Mouse (Mus musculus) brain, embryonic 14.5 days (tissue): ENCODE data around the gene Gstm3. TPM values are rescaled to one million over a fixed set of nuclear protein-coding genes. Genes with fewer than 3 reads are reported as not detected.
"Not testable (repeated sequence)": the region's sequence is repeated elsewhere in the genome, so short reads cannot be mapped to it uniquely, and the experiment has no call there.

Experiments
- DNase-seq: peaks from one replicate; pipeline ENCODE4 v3.0.0-alpha.2; 2011; ENCODE audit warnings: low read depth
- CTCF ChIP-seq: fragments of 200-500 bp; IDR thresholded peaks from 2 replicates; pipeline ENCODE4 v1.5.1; 2012; ENCODE audit warnings: inconsistent platforms, mild to moderate bottlenecking, moderate library complexity, borderline replicate concordance; ENCODE audit not compliant: insufficient read depth, insufficient read length; ENCODE audit errors: extremely low read depth
- POLR2A ChIP-seq: fragments of 200-500 bp; IDR thresholded peaks from 2 replicates; pipeline ENCODE4 v1.6.1; 2012; ENCODE audit warnings: mild to moderate bottlenecking, inconsistent platforms, borderline replicate concordance; ENCODE audit not compliant: poor library complexity, insufficient read depth, insufficient read length, severe bottlenecking; ENCODE audit errors: extremely low read depth
- polyA plus RNA-seq: library from polyadenylated mRNA; depleted of rRNA; stranded (reverse); fragments of >200 nt; gene quantifications from 2 replicates; pipeline ENCODE4 v1.2.3, GENCODE M21; 2012; rRNA removed

Gstm3 gene
- polyA plus RNA-seq = 0.06 TPM in 1 of 2 replicates, not detected in the other

DNA sequence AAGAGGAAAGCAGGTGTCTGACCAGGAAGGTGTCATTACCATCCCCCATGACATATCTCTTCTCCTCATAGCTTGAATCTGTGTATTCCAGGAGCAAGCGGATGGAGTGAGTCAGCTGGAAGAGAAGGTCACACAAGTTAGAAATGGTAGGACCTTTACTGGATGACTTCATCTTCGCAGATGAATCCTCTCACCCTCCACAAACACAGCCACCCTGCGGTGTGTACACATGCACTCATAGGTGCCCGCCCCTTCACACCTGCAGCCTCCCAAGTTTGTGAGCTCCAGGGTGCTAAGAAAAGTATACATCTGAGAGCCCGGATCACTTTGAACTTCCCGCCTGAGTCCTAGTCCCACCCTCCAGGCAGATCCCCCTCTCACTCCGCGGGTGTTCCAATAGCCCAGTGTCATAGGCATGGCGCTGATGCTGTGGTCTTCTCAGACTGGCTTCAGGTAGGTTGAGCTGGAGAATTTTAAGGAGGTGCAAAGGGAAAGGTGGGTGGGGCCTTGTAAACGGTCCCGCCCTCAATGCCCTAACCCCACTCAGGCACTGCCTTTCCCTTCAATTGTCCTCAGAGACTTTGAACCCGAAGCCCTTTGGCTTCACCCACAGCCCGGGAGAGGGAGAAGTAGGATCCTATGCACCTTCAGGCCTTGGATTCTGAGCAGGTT, at the start of gene Gstm3:
Gene Gstm3, minus strand, starts transcription at position 560 of the 672 bp plus-strand sequence.
- DNase-seq = no peak
- no peak for TF ChIP-seq CTCF
- TF ChIP-seq POLR2A = no peak

DNA sequence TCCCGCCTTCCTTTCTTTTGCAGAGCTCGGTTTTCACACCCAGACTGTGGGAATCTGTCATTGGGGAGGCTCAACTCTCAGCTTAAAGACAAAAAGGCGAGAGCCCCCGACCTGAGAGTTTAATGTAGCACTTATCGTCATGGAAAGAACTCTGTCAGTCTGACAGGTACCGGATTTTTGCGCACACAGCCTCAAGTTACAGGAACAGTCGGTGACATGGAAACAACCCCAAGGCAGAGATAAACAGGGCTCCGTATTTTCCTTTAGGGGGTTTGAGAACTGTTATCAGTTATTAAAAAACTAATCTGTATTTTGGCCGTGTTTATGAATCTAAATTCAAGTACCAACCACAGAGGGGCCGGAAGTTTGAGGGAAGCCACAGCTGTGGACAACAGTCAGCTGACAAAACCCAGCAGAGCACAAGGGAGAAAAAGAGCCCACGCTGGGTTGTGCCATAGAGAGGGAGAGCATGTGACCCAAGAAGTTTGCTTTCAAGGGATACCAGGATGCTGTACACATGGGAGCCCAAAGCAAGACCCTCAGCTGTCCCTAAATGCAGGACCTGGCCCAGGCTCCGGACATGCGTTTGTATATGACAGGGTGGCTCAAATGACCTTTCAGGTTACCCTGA, 49.2 kb upstream of the Gstm3 start:
- TF ChIP-seq CTCF (no peak), POLR2A (no peak)
- peak; percentile 9 for DNase-seq

DNA sequence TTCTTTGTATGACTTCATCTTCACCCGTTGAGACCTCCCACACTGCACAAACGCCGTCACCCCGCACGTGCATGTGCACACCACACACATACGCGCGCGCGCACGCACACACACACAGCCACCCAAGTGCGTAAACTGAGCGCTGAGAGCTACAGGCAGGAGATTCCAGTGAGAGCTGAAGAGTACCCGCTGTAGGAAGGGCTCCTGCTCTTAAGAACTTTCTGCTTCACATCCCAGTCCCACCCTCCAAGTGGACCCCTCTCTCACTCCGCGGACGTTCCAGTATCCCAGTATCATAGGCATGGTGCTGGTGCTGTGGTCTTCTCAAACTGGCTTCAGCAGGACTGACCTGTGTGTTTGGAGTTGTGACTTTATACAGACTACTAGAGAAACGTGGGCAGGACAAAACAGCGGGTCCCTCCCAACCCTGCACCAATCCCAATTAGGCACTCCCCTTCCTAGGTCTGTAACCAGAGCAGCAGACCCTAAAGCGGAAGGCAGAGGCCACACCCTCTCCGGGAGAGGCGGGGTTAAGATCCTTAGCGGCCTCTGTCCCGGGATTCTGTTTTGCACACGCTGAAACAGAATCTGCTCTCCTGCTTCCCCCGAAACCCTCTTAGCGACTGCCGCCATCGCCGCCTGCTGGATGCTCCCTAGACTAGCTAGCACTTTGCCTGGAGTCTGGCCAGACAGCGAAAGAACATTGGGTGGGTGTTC, 48.5 kb upstream of the Gstm3 start, which contains the start of gene Gstm1:
Gene Gstm1, minus strand, starts transcription at position 501 of the 717 bp plus-strand sequence.
- TF ChIP-seq CTCF = peak; percentile 93
- TF ChIP-seq POLR2A = no peak
- DNase-seq = peak; percentile 97

DNA sequence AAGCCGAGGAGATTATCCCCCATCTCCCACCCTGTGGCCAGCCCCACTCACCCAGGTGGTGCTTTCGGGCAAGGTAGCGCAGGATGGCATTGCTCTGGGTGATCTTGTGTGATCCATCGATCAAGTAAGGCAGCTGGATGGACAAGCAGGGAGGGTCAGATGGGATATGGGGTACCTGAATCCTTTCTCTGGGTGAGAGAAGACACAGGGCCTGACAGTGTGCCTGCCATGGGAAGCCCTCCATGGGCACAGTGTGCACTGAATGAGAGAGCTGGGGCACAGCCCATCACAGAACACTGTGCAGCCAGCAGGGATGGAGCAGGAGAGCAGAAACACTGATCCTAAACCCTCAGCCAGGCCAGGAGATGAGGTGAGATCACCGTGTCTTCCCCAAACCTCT, 47.4 kb upstream of the Gstm3 start:
- not testable (repeated sequence) for DNase-seq

DNA sequence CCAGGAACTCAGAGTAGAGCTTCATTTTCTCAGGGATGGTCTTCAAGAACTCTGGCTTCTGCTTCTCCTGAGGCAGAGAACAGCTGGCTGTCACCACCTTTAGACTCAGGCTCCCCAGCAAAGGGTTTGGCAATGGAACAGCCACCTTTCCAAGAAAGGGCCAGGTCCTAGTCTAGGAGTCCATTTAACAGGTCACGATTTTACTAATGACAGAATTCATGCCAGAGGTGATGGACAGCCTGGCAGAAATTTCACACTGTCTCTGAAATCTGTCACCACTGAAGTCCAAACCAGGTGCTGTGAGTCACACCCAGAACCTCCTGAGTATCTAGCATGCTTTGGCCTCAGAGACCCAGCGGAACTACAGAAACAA, 45.9 kb upstream of the Gstm3 start:
- DNase-seq = no peak
- TF ChIP-seq CTCF (no peak), POLR2A (no peak)

DNA sequence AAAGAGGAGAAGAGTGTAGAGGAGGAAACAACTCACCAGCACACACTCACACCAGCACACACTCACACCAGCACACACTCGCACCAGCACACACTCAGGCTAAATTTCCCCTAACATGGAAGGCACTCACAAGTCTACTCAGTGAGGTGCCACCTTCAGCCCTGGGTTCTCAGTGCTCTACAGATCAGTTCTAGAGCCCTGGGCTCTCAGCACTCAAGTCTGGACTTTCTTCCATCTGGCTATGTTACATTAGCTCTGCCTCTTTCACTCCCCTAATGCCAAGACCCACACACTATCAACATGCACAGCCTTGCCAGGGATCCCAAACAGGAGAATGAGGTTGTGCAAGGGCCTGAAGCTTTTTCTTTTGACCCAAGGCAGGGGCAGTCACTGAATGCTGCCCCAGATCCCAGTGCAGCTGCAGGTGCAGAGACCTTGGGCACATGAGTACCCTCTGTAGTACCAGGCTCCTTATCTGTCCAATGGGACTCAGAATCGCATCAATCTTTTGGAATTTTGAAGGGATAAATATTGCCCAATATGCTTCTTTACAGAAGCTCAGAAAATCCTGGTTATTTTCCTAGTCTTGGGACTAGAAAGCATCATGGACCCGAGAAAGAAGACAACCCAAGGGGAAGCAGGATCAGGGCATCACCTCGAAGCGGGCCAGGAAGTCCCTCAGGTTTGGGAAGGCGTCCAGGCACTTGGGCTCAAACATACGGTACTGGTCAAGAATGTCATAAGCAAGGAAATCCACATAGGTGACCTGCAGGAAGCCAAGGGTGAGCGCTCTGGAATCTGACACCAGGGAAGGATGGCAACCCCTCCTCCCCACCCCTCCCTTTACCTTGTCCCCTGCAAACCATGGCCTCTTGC, 45.3 kb upstream of the Gstm3 start:
- no peak for DNase-seq
- TF ChIP-seq POLR2A (no peak), CTCF (no peak)

DNA sequence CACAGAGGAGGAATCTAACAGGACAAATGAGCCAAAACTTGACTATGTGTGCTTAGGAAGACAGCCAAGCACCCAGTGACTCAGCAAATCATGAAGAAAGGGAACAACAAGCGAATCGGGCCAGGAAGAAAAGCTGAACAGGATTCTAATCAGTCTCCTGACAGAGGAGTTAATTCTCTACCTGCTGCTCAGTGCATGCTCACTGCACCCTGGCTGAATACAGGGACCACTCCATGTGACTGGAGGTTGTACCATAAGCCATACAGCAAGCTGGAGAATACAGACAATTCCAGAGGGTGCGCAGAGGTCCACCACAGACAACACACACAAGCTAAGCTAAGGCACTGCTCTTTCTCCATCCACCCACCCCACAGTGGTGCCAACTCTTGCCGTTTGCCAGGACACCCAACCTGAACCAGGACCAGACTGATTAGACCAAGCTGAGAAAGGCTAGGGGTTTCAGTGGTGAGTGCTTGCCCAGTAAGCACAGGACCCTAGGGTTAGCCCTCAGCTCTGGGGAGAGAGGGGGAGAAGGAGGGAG, 44.3 kb upstream of the Gstm3 start:
- TF ChIP-seq POLR2A (no peak), CTCF (no peak)
- peak; percentile 43 for DNase-seq

DNA sequence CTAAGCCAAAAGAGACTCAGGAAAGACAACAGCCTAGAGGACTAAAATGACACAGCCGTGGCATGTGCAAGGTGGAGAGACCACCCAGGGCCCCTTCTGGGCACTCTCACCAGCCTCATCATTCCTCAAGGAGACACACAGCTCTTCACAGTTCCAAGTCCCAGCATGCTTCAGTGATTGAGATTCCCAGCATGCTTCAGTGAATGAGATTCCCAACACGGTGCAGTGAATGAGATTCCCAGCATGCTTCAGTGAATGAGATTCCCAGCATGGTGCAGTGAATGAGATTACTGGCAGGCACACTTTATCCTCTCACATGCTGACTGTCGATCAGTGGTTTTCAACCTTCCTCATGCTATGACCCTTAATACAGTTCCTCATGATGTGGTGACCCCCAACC, 42.5 kb upstream of the Gstm3 start:
- TF ChIP-seq POLR2A = no peak
- no peak for TF ChIP-seq CTCF

DNA sequence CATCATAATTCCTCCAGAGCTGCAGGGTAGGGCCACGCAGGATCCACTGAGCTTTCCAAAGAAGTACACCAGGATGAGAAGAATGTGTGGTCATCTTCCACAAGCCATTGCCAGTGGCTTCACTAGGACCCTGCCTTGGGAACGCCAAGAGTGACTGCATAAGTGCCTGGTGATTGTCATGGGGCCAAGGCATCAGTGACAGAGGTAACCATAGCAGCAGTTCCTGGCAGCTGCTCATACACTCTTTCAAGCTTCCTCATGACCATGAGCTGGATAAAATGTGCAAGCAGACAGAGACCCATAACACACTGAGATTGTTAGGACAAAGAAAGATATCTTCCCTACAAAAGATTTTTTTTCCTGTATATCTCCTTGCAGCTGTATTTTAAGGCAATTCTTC, 41.2 kb upstream of the Gstm3 start:
- TF ChIP-seq CTCF (no peak), POLR2A (no peak)
- peak; percentile 70 for DNase-seq

More for the DNA sequence above, 42.5 kb upstream of the Gstm3 start:
- peak; percentile 84 for DNase-seq

DNA sequence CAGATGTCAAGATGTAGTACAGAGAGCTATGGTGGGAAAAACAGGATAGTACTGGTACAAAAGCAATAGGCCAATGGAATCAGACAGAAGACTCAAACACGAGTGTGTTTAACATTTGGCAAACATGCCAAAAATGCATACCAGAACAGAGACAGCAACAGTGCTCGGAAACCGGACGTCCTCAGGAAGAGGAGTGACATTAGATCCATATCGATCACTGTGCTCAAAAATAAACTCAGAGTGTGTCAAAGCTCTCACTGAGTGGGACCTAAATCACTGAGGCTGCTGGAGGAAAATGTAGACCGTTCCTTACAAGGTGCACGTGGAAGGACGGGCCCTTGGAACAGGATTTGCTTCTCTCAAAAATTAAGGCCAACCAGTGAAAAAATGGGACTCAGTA, 32.9 kb upstream of the Gstm3 start:
- DNase-seq = no peak
- TF ChIP-seq CTCF = no peak

DNA sequence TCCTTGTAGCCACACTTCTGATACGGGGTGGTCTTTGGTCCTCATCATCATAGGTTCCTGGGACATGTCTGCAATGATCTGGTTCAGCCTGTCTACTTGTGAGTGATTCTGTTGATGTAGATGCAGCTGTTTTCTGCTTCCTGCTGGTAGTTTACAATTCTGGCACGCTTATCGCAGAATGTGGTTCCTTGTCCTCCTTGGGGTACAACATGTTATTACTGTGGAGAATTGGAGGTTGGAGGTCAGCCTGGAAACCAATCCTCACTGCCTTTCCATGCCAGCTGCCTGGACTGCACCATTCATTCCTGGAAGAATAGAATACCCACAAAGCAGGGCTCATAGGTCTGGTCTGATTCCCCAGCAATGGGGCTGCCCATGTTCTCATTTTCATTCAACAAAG, 30.4 kb upstream of the Gstm3 start:
- TF ChIP-seq CTCF = no peak
- no peak for TF ChIP-seq POLR2A
- DNase-seq = no peak
